Mouse (Mus musculus) liver, embryonic 13.5 days (tissue): ENCODE measurements around the gene Fam78a. TPM values are rescaled to one million over a fixed set of nuclear protein-coding genes. Genes with fewer than 3 reads are reported as not detected.

ENCODE experiments used
- ATAC-seq: fragments of 200-750 bp; cut with Nextera tagmentation; 2 replicates; pipeline ENCODE4 v1.8.0; 2017; ENCODE audit warnings: low read depth, mild to moderate bottlenecking, moderate number of reproducible peaks, moderate library complexity
- DNase-seq: peaks from one replicate; pipeline ENCODE4 v3.0.0; 2022
- H3K27ac ChIP-seq: fragments of 300-500 bp; sonication (generic); 2 replicates; pipeline ENCODE4 v1.5.1; 2015; ENCODE audit warnings: moderate library complexity, mild to moderate bottlenecking, inconsistent platforms
- H3K27me3 ChIP-seq: fragments of 300-500 bp; sonication (generic); 2 replicates; pipeline ENCODE4 v1.6.1; 2015; ENCODE audit warnings: mild to moderate bottlenecking, inconsistent platforms
- H3K36me3 ChIP-seq: fragments of 300-500 bp; sonication (generic); 2 replicates; pipeline ENCODE4 v1.6.1; 2015; ENCODE audit warnings: mild to moderate bottlenecking, inconsistent platforms
- H3K4me1 ChIP-seq: fragments of 300-500 bp; sonication (generic); replicated peaks from 2 replicates; pipeline ENCODE4 v1.6.1; 2015; ENCODE audit warnings: inconsistent platforms
- H3K4me2 ChIP-seq: fragments of 300-500 bp; sonication (generic); 2 replicates; pipeline ENCODE4 v1.6.1; 2015; ENCODE audit warnings: inconsistent platforms, mild to moderate bottlenecking, moderate library complexity
- H3K4me3 ChIP-seq: fragments of 300-500 bp; sonication (generic); replicated peaks from 2 replicates; pipeline ENCODE4 v1.5.1; 2015; ENCODE audit warnings: mild to moderate bottlenecking, inconsistent platforms
- H3K9ac ChIP-seq: fragments of 300-500 bp; sonication (generic); 2 replicates; pipeline ENCODE4 v1.6.1; 2015; ENCODE audit warnings: mild to moderate bottlenecking, inconsistent platforms
- H3K9me3 ChIP-seq: fragments of 300-500 bp; sonication (generic); replicated peaks from 2 replicates; pipeline ENCODE4 v1.6.1; 2016; ENCODE audit warnings: inconsistent platforms
- WGBS: fragments of 180-500 bp; shearing (Covaris S2); methylation state at CpG from one replicate; pipeline ENCODE4 v1.1.7; 2015; ENCODE audit not compliant: insufficient replicate concordance; 5-methylcytosine and 5-hydroxymethylcytosine counted together
- polyA plus RNA-seq: library from polyadenylated mRNA; unstranded; fragments of >200 nt; fragmentation: Nextera tagmentation; extraction: Ambion mirVana; gene quantifications from 2 replicates; pipeline ENCODE4 v1.2.1, GENCODE M21; 2015

Fam78a gene
- polyA plus RNA-seq, 1 experiment from 2014 or later, result 10.6 TPM

DNA sequence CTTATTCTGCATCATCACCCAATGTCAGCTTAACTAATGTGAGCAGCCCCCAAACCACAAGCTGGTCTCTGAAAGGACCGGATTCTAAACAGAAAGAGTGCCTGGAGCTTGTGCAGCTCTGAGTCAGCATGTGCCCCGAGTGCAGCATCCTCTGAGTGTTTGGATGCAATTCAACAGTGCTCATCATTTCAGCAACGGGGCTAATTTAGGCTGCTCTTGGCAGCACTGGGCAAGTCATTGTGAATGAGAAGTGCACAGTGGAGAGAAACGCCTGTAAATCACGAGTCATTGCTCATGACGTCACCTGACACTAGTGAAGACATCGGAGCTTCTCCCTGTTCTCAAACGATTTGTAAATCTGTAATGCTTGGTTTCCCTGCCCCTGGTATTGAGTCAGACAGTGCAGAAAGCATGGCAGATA lies 46.0 kb downstream of the Fam78a start:
- no peak overlapping the region for H3K27ac ChIP-seq
- H3K4me2 ChIP-seq, result no peak overlapping the region
- no peak overlapping the region for H3K9ac ChIP-seq
- DNase-seq (no peak), ATAC-seq (no peak)
- H3K27me3 ChIP-seq, result no peaks in the 10 kb centered on the region
- peaks cover 6% of the 10 kb centered on the region; the same call in 1 of the 2 replicates for H3K4me1 ChIP-seq
- H3K4me3 ChIP-seq, result no peak overlapping the region
- no peaks in the 10 kb centered on the region for H3K9me3 ChIP-seq
- H3K36me3 ChIP-seq, result peaks cover 89% of the 10 kb centered on the region
- 68% methylated on average over 8 of the region's 8 CpGs for WGBS

DNA sequence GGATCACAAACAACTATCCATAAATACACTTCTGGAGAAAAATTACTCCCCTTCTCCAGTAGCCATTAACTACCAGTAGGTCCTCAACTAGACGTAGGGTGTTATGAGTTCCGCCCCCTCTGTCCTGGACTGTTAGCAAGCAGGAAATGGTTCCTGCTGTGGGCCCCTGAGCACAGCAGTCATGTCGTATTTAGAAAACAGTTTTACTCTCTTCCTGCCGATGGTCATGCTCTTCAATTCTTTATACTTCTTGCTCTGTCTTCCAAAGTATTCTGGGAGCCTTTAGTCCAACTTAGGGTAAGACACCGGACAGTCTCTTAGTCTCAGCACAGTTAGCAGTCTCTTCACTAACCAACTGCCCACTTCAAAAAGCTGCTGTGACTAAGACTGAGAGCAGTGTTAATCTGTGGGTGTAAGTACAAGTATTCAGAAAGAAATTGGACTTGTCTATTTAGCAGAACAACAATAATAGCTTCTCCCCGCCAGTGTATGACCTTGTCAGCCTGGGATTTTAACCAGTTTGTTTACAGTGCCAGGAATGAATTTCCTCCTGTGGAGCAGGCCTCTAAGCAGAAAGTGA lies 47.3 kb downstream of the Fam78a start:
- ATAC-seq, result no peak

DNA sequence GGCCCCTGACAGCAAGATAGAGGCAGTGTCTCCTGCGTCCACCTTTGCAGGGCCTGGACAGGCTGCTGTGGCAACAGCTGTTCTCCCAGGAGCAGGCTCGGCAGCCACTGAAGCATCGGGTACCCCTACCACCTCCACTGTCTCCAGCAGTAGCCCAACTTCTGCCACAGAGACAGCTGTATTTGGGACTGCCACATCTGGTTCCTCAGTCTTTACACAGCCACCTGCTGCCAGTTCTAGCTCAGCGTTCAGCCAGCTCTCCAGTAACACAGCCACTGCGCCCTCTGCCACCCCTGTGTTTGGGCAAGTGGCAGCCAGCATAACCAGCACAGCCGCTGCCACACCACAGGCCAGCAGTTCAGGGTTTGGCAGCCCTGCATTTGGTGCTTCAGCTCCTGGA lies 50.5 kb downstream of the Fam78a start:
- peaks cover 86% of the 10 kb centered on the region for H3K36me3 ChIP-seq
- H3K9ac ChIP-seq, result no peak overlapping the region
- no peak overlapping the region for H3K4me2 ChIP-seq
- no peak overlapping the region for H3K27ac ChIP-seq
- H3K4me3 ChIP-seq, result no peak overlapping the region
- WGBS, result 92% methylated on average over 6 of the region's 6 CpGs
- H3K9me3 ChIP-seq, result no peaks in the 10 kb centered on the region
- no peaks in the 10 kb centered on the region for H3K27me3 ChIP-seq
- ATAC-seq (no peak), DNase-seq (no peak)
- peaks cover 6% of the 10 kb centered on the region; the same call in 1 of the 2 replicates for H3K4me1 ChIP-seq

More for the DNA sequence above, 47.3 kb downstream of the Fam78a start:
- WGBS, result 51% methylated on average over 6 of the region's 6 CpGs
- H3K9me3 ChIP-seq, result no peaks in the 10 kb centered on the region
- peak overlapping the region; percentile 21 for H3K27ac ChIP-seq
- H3K9ac ChIP-seq, result no peak overlapping the region
- no peaks in the 10 kb centered on the region for H3K27me3 ChIP-seq
- H3K4me1 ChIP-seq, result peaks cover 6% of the 10 kb centered on the region; the same call in 1 of the 2 replicates
- H3K36me3 ChIP-seq, result peaks cover 88% of the 10 kb centered on the region
- H3K4me2 ChIP-seq, result no peak overlapping the region
- H3K4me3 ChIP-seq, result no peak overlapping the region
- DNase-seq, result no peak

DNA sequence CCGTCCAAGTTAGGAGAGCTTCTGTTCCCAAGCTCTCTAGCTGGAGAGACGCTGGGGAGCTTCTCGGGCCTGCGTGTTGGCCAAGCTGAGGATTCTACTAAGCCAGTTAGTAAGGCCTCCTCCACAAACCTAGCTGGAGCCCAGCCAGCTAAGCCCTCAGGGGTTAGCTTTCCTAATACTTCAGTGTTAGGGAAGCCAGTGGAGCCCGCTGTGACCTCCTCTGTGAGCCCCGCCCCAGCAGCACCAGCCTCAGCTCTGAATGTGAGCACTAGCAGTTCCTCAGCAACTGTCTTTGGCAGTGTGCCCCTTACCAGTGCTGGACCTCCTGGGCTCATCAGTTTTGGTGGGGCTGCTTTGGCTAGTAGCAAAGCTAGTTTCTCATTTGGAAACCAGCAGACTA lies 51.2 kb downstream of the Fam78a start:
- no peak for DNase-seq
- Histone ChIP-seq H3K27me3 (no peaks in the 10 kb centered on the region), H3K4me1 (peaks cover 6% of the 10 kb centered on the region; the same call in 1 of the 2 replicates), H3K4me2 (no peak overlapping the region), H3K36me3 (peaks cover 84% of the 10 kb centered on the region), H3K4me3 (no peak overlapping the region), H3K9ac (no peak overlapping the region), H3K9me3 (no peaks in the 10 kb centered on the region), H3K27ac (no peak overlapping the region)
- no peak for ATAC-seq
- WGBS, result 90% methylated on average over 6 of the region's 6 CpGs

DNA sequence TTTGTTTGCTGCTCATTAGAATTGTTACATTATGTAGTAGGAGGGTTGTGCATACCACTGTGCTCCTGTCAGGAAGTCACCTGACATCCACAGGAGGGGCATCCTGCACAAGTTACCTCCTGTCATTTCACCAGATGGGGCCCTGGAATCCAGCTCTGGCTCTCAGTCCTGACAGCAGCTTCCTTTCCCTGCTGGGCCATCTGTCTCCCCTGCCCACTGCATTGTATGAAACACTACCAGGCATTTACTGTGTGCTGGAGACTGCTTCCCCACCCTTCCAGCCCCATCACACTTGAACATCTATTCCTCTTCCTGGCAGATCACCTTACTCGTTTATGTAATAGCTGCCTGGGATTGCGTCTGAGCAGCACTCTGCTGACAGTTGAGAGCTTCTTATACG lies 55.0 kb downstream of the Fam78a start:
- ATAC-seq (no peak), DNase-seq (no peak)
- Histone ChIP-seq H3K4me2 (no peak overlapping the region), H3K4me1 (no peaks in the 10 kb centered on the region), H3K27me3 (no peaks in the 10 kb centered on the region), H3K36me3 (peaks cover 89% of the 10 kb centered on the region), H3K27ac (no peak overlapping the region), H3K9me3 (no peaks in the 10 kb centered on the region), H3K9ac (no peak overlapping the region), H3K4me3 (no peak overlapping the region)
- WGBS, result 75% methylated on average over 3 of the region's 3 CpGs

DNA sequence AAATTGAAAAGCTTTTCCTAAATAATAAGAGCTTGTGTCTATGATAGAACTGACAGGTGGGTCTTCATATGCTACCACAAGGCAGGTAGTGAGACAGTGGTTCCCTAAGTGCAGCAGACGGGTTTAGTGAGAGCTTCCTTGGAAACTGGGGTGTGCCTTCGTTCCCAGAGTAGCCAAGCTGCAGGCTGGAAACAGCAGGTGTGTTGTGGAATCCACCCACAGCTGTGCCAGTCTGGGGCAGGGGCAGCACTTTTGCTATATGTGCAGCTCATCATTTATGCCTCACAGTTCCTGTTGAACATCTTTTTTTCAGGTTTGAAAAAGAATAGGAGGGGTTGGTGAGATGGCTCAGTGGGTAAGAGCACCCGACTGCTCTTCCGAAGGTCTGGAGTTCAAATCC lies 60.3 kb downstream of the Fam78a start:
- peaks cover 88% of the 10 kb centered on the region for H3K36me3 ChIP-seq
- ATAC-seq (no peak), DNase-seq (no peak)
- peaks cover 11% of the 10 kb centered on the region for H3K4me1 ChIP-seq
- H3K4me3 ChIP-seq, result no peak overlapping the region
- H3K4me2 ChIP-seq, result no peak overlapping the region
- H3K27ac ChIP-seq, result no peak overlapping the region
- no peaks in the 10 kb centered on the region for H3K9me3 ChIP-seq
- H3K9ac ChIP-seq, result no peak overlapping the region
- 79% methylated on average over 4 of the region's 4 CpGs for WGBS
- no peaks in the 10 kb centered on the region for H3K27me3 ChIP-seq

DNA sequence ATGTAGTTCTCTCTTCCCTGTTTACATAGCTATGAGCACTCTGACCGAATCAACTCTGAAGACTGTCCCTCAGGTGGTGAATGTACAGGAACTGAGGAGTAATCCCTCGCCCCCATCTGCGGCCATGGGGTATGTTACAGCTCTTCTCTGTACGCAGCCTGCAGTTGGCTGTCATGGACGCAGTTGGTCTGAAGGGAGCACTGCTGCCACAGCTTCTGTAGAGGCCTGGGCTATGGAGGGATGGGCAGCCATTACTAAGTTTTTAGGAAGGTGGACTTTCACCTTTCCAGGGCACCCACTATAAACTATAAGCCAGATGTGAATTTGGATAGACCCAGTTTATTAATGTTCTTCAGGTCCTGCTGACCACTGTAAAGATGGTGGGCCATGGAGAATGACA lies 64.4 kb downstream of the Fam78a start:
- ATAC-seq (no peak), DNase-seq (no peak)
- WGBS, result 88% methylated on average over 5 of the region's 5 CpGs
- H3K9me3 ChIP-seq, result no peaks in the 10 kb centered on the region
- no peak overlapping the region for H3K27ac ChIP-seq
- H3K4me1 ChIP-seq, result peaks cover 11% of the 10 kb centered on the region
- no peak overlapping the region for H3K9ac ChIP-seq
- no peak overlapping the region for H3K4me2 ChIP-seq
- H3K36me3 ChIP-seq, result peaks cover 90% of the 10 kb centered on the region
- no peaks in the 10 kb centered on the region for H3K27me3 ChIP-seq
- no peak overlapping the region for H3K4me3 ChIP-seq

DNA sequence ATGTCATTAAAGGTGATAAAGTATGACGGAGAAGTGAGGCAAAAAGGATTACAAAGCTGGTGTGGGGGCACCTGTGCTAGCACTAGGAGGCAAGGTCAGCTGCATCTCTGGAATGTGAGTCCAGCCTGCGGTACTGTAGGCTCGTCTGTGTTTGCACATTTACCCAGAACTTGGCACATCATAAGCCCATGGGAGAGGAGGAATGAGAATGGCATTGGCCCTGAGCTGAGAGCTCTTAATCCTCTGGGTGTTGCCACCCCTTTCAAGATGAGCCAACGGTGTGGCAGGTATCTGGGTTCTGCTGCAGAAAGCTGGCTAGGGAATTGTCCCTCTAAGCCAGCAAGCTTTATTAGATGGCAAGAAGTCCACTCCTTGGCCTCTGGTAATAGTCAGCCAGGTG lies 65.0 kb downstream of the Fam78a start:
- 75% methylated on average over 4 of the region's 4 CpGs for WGBS
- no peak overlapping the region for H3K27ac ChIP-seq

DNA sequence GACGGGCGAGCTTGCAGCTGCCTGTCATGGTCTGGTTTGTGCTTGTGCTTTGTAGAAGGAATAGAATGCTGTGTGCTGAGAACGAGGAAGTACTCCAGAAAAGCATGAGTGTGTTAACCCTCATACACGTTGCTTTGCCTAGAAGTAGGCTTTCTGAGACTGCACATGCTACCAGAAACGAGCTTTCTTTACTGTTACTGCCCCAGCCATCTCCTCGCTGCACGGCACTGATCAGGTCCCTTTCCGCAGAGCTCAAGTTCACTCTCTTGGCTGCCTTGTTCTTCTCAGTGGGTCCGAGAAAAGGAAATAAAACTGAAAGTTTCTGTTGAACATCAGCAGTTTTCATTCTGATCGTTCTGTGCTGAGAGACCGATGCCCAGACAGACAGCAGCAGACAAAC lies 75.9 kb downstream of the Fam78a start:
- no peak overlapping the region for H3K9ac ChIP-seq
- H3K27ac ChIP-seq, result no peak overlapping the region
- H3K4me2 ChIP-seq, result no peak overlapping the region
- no peaks in the 10 kb centered on the region for H3K9me3 ChIP-seq
- no peak for DNase-seq
- no peaks in the 10 kb centered on the region for H3K4me1 ChIP-seq
- H3K27me3 ChIP-seq, result no peaks in the 10 kb centered on the region
- 83% methylated on average over 11 of the region's 11 CpGs for WGBS
- no peak for ATAC-seq
- H3K4me3 ChIP-seq, result no peak overlapping the region
- H3K36me3 ChIP-seq, result peaks cover 91% of the 10 kb centered on the region

More for the DNA sequence above, 65.0 kb downstream of the Fam78a start:
- Histone ChIP-seq H3K4me3 (no peak overlapping the region), H3K9me3 (no peaks in the 10 kb centered on the region), H3K9ac (no peak overlapping the region), H3K27me3 (no peaks in the 10 kb centered on the region), H3K4me1 (peaks cover 11% of the 10 kb centered on the region), H3K36me3 (peaks cover 91% of the 10 kb centered on the region), H3K4me2 (no peak overlapping the region)
- DNase-seq (no peak), ATAC-seq (no peak)

DNA sequence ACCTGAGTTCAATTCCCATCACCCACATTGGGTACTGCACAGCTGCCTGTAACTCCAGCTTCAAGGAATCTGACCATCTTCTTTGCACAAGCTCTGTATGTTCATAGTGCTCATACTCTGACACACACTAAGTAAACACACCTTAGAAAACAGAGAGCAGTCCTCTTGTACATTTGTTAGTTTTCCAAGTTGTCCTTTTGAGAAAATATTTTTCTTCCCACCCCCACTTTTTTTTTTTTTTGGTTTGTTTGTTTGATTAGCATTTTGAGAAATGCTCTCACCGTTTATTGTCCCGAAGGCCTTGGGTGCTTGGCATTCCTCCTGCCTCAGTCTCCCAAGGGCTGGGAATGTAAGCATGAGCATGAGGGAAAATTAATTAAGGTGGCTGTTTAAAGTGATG lies 76.3 kb downstream of the Fam78a start:
- Histone ChIP-seq H3K27me3 (no peaks in the 10 kb centered on the region), H3K4me3 (no peak overlapping the region), H3K36me3 (peaks cover 91% of the 10 kb centered on the region), H3K9me3 (no peaks in the 10 kb centered on the region), H3K9ac (no peak overlapping the region), H3K4me2 (no peak overlapping the region), H3K27ac (no peak overlapping the region), H3K4me1 (no peaks in the 10 kb centered on the region)
- DNase-seq (no peak), ATAC-seq (no peak)
- 90% methylated on average over 2 of the region's 2 CpGs for WGBS
